Mouse (Mus musculus) heart, embryonic 16.5 days (tissue): ENCODE measurements around the gene Tmem80. TPM values are rescaled to one million over a fixed set of nuclear protein-coding genes. Genes with fewer than 3 reads are reported as not detected.

Source experiments
- ATAC-seq: fragments of 200-750 bp; cut with Nextera tagmentation; replicated peaks from 2 replicates; pipeline ENCODE4 v1.8.0; 2017; ENCODE audit warnings: moderate number of reproducible peaks; ENCODE audit not compliant: insufficient read depth, low FRiP score; ENCODE audit errors: extremely low read depth
- H3K27ac ChIP-seq: fragments of 300-500 bp; sonication (generic); 2 replicates; pipeline ENCODE4 v1.5.1; 2014; ENCODE audit warnings: mild to moderate bottlenecking, low read length, control low read depth, moderate library complexity
- H3K27me3 ChIP-seq: fragments of 300-500 bp; sonication (generic); 2 replicates; pipeline ENCODE4 v1.6.1; 2014; ENCODE audit warnings: low read length, mixed read lengths; ENCODE audit not compliant: control insufficient read depth, insufficient read depth
- H3K36me3 ChIP-seq: fragments of 300-500 bp; sonication (generic); 2 replicates; pipeline ENCODE4 v1.6.1; 2014; ENCODE audit not compliant: control insufficient read depth, insufficient read depth
- H3K4me1 ChIP-seq: fragments of 300-500 bp; sonication (generic); 2 replicates; pipeline ENCODE4 v1.6.1; 2014; ENCODE audit warnings: low read length, mixed read lengths; ENCODE audit not compliant: control insufficient read depth, insufficient read depth
- H3K4me2 ChIP-seq: fragments of 300-500 bp; sonication (generic); 2 replicates; pipeline ENCODE4 v1.6.1; 2014; ENCODE audit warnings: low read depth, mild to moderate bottlenecking, control low read depth, low read length
- H3K4me3 ChIP-seq: fragments of 300-500 bp; sonication (generic); 2 replicates; pipeline ENCODE4 v1.5.1; 2014; ENCODE audit warnings: mild to moderate bottlenecking, control low read depth, low read length
- H3K9ac ChIP-seq: fragments of 300-500 bp; sonication (generic); 2 replicates; pipeline ENCODE4 v1.6.1; 2014; ENCODE audit warnings: low read length, control low read depth
- H3K9me3 ChIP-seq: fragments of 300-500 bp; sonication (generic); replicated peaks from 2 replicates; pipeline ENCODE4 v1.6.1; 2016; ENCODE audit warnings: low read length; ENCODE audit not compliant: control insufficient read depth
- WGBS: fragments of 180-500 bp; shearing (Covaris S2); extraction: QIAGEN DNeasy Blood & Tissue Kit; methylation state at CpG from one replicate; pipeline ENCODE4 v1.1.7; 2014; 5-methylcytosine and 5-hydroxymethylcytosine counted together
- polyA plus RNA-seq: library from polyadenylated mRNA; unstranded; fragments of >200 nt; fragmentation: Nextera tagmentation; extraction: Ambion mirVana; gene quantifications from 2 replicates; pipeline ENCODE4 v1.2.1, GENCODE M21; 2015

The Tmem80 gene
- polyA plus RNA-seq, 1 experiment from 2014 or later, result 32.5 TPM

GRCm38 (mm10) chr7:141315974-141316373 lies 11.6 kb upstream of the Tmem80 start:
- H3K4me2 ChIP-seq, result no peak overlapping the region
- no peak overlapping the region for H3K4me3 ChIP-seq
- no peak for ATAC-seq
- no peaks in the 10 kb centered on the region for H3K27me3 ChIP-seq
- 77% methylated on average over 5 of the region's 5 CpGs for WGBS
- H3K36me3 ChIP-seq, result peaks cover 66% of the 10 kb centered on the region
- no peak overlapping the region for H3K27ac ChIP-seq
- H3K9me3 ChIP-seq, result no peaks in the 10 kb centered on the region
- H3K9ac ChIP-seq, result no peak overlapping the region
- H3K4me1 ChIP-seq, result no peaks in the 10 kb centered on the region

DNA sequence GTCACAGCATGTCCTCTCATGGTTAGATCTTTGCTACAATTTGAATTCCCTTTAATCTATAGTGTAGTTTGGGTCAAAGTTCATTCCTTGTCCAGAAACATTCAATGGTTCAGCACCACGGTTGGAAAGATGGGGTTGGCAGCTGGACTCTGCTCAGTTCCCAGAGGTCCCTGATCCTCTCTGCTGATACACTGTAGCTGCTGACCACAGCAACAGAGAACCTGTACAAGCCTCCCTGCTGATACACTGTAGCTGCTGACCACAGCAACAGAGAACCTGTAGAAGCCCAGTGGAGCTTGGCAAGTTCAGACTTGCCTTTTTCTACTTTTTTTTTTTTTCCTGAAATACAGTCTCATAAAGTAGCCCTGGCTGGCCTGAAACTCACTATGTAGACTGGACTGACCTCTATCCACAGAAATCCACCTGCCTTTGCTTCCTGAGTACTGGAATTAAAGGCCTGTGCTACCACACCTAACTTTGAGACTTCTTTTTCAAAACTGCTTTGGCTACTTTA lies 9.9 kb upstream of the Tmem80 start:
- H3K4me1 ChIP-seq, result no peaks in the 10 kb centered on the region
- no peak for ATAC-seq
- no peak overlapping the region for H3K9ac ChIP-seq
- H3K27ac ChIP-seq, result no peak overlapping the region
- no peak overlapping the region for H3K4me2 ChIP-seq
- H3K36me3 ChIP-seq, result peaks cover 68% of the 10 kb centered on the region
- no peaks in the 10 kb centered on the region for H3K27me3 ChIP-seq
- H3K9me3 ChIP-seq, result no peaks in the 10 kb centered on the region
- no peak overlapping the region for H3K4me3 ChIP-seq
- WGBS, result 75% methylated on average over 1 of the region's 1 CpGs

- no peak for ATAC-seq
- Histone ChIP-seq H3K27me3 (no peaks in the 10 kb centered on the region), H3K9ac (no peak overlapping the region), H3K4me1 (no peaks in the 10 kb centered on the region), H3K9me3 (no peaks in the 10 kb centered on the region), H3K4me2 (no peak overlapping the region), H3K27ac (no peak overlapping the region), H3K4me3 (no peak overlapping the region), H3K36me3 (peaks cover 62% of the 10 kb centered on the region)
- WGBS, result 83% methylated on average over 2 of the region's 2 CpGs
Observed at GRCm38 (mm10) chr7:141319446-141319845, 8.1 kb upstream of the Tmem80 start.

DNA sequence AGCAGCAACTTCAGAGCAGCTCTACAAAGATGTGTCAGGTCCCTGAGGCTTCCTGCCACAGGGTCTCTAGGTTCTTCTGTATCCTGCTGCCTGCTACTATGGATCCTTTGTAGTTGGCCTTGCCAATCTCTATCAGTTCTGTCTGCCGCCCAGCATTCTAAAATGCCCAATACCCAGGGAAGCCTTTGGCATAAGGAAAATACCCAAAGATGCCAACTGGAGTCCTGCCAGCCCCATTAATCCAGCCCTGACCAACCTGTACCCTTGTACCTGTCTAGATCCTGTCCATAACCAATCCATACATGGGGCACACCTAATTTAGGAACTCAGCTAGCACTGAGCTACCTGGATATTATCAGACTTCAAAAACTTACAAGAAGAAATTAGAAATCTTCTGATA lies 2.9 kb upstream of the Tmem80 start:
- Histone ChIP-seq H3K9ac (no peak overlapping the region), H3K27ac (no peak overlapping the region), H3K9me3 (no peaks in the 10 kb centered on the region), H3K4me1 (peaks cover 16% of the 10 kb centered on the region), H3K4me2 (no peak overlapping the region), H3K27me3 (no peaks in the 10 kb centered on the region), H3K36me3 (peaks cover 39% of the 10 kb centered on the region), H3K4me3 (no peak overlapping the region)
- 91% methylated on average over 1 of the region's 1 CpGs for WGBS
- no peak for ATAC-seq

- peak overlapping the region; percentile 92 for H3K9ac ChIP-seq
- WGBS, result 4% methylated on average over 35 of the region's 35 CpGs
- H3K9me3 ChIP-seq, result no peaks in the 10 kb centered on the region
- ATAC-seq, result peak; percentile 3
- peaks cover 16% of the 10 kb centered on the region for H3K4me1 ChIP-seq
- peak overlapping the region; percentile 99 for H3K27ac ChIP-seq
- H3K4me2 ChIP-seq, result peak overlapping the region; percentile 85
- no peaks in the 10 kb centered on the region for H3K27me3 ChIP-seq
- peaks cover 18% of the 10 kb centered on the region for H3K36me3 ChIP-seq
- peak overlapping the region; percentile 79 for H3K4me3 ChIP-seq
Observed at GRCm38 (mm10) chr7:141326546-141327446, 743 bp upstream of the Tmem80 start.

DNA sequence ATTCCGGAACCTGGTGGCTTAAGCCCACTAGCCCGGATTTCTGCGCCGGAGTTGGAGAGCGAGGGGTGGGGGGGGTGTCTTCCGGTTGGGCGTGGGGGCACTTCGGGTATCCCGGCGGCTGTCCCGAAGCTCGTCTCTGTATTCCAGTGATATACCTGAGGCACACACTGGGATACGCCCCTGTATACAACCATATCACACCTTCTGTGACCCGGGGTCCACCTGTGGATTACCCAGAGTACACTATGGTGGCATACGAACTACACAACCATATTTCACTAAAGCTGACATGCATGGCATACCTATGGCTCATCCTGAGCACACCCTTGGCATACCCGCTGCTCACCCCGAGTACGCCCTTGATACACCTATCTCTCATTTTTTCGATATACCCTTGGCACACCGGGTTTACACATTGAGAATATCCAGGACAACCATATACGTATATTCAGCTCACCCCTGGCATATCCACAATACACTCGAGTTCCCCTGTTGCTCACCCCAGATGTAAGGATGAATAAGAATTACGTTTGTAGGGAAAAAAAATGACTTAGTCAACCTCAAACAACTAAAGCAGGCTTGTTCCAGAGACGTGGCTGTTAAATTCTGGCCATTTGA lies 943 bp downstream of the Tmem80 start:
- H3K36me3 ChIP-seq, result peaks cover 11% of the 10 kb centered on the region
- no peaks in the 10 kb centered on the region for H3K9me3 ChIP-seq
- 14% methylated on average over 24 of the region's 24 CpGs for WGBS
- peak overlapping the region; percentile 99 for H3K27ac ChIP-seq
- H3K27me3 ChIP-seq, result no peaks in the 10 kb centered on the region
- H3K4me2 ChIP-seq, result peak overlapping the region; percentile 85
- peaks cover 16% of the 10 kb centered on the region for H3K4me1 ChIP-seq
- H3K9ac ChIP-seq, result peak overlapping the region; percentile 92
- H3K4me3 ChIP-seq, result peak overlapping the region; percentile 79
- ATAC-seq, result peak; percentile 1; the same call in 1 of the 2 replicates

DNA sequence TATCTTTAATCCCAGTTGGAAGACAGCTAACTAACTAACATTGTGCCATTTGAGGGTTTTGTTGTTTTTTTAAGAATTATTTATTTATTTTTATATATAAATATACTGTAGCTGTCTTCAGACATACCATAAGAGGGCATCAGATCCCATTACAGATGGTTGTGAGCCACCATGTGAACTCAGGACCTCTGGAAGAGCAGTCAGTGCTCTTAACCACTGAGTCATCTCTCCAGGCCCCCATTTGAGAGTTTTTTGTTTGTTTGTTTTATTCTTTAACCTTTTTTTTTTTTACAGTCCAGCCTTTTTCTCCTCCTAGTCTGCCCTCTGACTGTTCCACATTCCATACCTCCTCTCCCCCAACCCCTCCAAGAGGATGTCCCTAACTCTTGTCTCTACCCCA lies 3.2 kb downstream of the Tmem80 start:
- Histone ChIP-seq H3K27ac (no peak overlapping the region), H3K9ac (no peak overlapping the region), H3K4me1 (peaks cover 16% of the 10 kb centered on the region), H3K4me2 (no peak overlapping the region), H3K9me3 (no peaks in the 10 kb centered on the region), H3K27me3 (no peaks in the 10 kb centered on the region), H3K4me3 (no peak overlapping the region), H3K36me3 (peaks cover 15% of the 10 kb centered on the region)
- ATAC-seq, result no peak

DNA sequence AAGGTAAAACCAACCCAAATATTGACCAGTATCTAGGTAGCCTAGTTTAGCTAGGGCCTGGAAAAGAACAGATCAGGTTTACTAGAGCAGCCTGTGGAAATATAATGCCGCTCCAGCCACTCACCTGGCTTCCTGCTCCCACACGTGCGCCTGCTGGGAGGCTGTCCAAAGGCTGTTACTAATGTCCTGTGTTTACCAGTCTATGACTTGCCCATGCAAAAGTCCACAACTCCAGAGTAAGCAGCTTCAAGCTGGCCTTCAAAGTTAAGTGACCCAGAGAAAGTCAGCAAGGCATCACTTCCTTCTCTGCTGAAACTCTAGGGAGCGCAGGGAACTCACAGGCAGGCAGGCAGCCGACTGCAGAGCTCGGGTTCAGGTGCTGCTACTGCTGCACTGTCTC lies 4.5 kb downstream of the Tmem80 start:
- WGBS, result 82% methylated on average over 6 of the region's 6 CpGs
- H3K27me3 ChIP-seq, result no peaks in the 10 kb centered on the region
- H3K4me2 ChIP-seq, result no peak overlapping the region
- peaks cover 7% of the 10 kb centered on the region; the same call in 1 of the 2 replicates for H3K4me1 ChIP-seq
- no peak overlapping the region for H3K4me3 ChIP-seq
- no peak overlapping the region for H3K27ac ChIP-seq
- no peak overlapping the region for H3K9ac ChIP-seq
- no peaks in the 10 kb centered on the region for H3K9me3 ChIP-seq
- peaks cover 15% of the 10 kb centered on the region for H3K36me3 ChIP-seq
- ATAC-seq, result no peak

- Histone ChIP-seq H3K27ac (no peak overlapping the region), H3K36me3 (peaks cover 15% of the 10 kb centered on the region), H3K4me1 (0 out of 2 replicates have a peak, but pooled peaks cover 3% of the 10 kb centered on the region), H3K9me3 (no peaks in the 10 kb centered on the region), H3K27me3 (no peaks in the 10 kb centered on the region), H3K4me3 (no peak overlapping the region), H3K9ac (no peak overlapping the region), H3K4me2 (no peak overlapping the region)
- ATAC-seq, result no peak
- 72% methylated on average over 2 of the region's 2 CpGs for WGBS
Observed at GRCm38 (mm10) chr7:141335044-141335579, 7.6 kb downstream of the Tmem80 start.
